Mouse (Mus musculus) left cerebral cortex, adult 2 months (tissue): ENCODE data around the gene Top3b. TPM values are rescaled to one million over a fixed set of nuclear protein-coding genes. Genes with fewer than 3 reads are reported as not detected.

ENCODE experiments used
- DNase-seq, 2 experiments: peaks; one replicate each; pipeline ENCODE4 v3.0.0; 2021 to 2022; ENCODE audit warnings: low spot score in 2 of 2, mixed read lengths in 1 of 2; ENCODE audit errors: extremely low spot score in 1 of 2
- H3K27ac ChIP-seq: fragments of 200-600 bp; 2 replicates; pipeline ENCODE4 v1.8.1; 2022
- H3K4me3 ChIP-seq: fragments of 200-600 bp; 2 replicates; pipeline ENCODE4 v1.8.1; 2022
- CTCF ChIP-seq: fragments of 200-600 bp; IDR thresholded peaks from 2 replicates; pipeline ENCODE4 v1.8.1; 2022; ENCODE audit warnings: antibody characterized with exemption, mild to moderate bottlenecking, moderate library complexity
- intact Hi-C: fragments of 180-260 bp; cut with DNase I; formaldehyde crosslinking; loops from one replicate; pipeline ENCODE4 v1.15.1; 2025
- total RNA-seq, 2 experiments: library from RNA; stranded (reverse); gene quantifications; 2 replicates each; pipeline ENCODE4 v1.2.3; 2021

Top3b gene
- total RNA-seq, 2 experiments from 2014 or later: 64.0 to 72.0 TPM

- intact Hi-C loops: no loop called here
- TF ChIP-seq CTCF: no peak
- DNase-seq: no peak
- Histone ChIP-seq H3K4me3 (no peak overlapping the region), H3K27ac (no peak overlapping the region)
Measured at GRCm38 (mm10) chr16:16862288-16862687, 8.2 kb upstream of the Top3b start.

DNA sequence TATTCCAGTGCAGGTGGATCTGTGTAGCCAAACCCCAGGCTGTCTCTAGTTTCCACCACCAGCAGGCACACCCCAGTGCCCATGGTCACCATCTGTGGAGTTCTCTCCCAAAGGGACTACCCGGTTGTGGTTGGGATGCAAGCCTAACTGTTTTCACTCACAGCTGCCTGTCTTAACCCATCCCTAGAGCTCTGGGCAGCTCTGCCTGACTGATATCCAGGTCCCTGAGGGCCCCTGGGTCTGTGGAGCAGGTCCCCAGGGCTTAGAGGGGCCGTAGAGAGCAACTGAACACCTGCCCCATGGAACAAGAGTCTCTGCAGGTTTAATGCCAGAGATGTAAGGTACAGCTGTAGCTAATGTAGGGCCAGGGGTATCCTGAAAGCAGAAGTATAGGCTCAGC, 6.6 kb upstream of the Top3b start, which contains the start of gene Igll1:
TSS of gene Igll1 (minus strand) at position 8 of the 400 bp plus-strand sequence.
- Histone ChIP-seq H3K27ac (no peak within 1 kb of the TSS), H3K4me3 (no peak within 1 kb of the TSS)
- intact Hi-C loops: no loop called here
- DNase-seq: peak in 1 of 2 experiments; percentile 7
- no peak for TF ChIP-seq CTCF

GRCm38 (mm10) chr16:16865217-16865616, 5.3 kb upstream of the Top3b start:
- no peak for DNase-seq
- intact Hi-C loops: no loop called here

GRCm38 (mm10) chr16:16865696-16866561, 4.6 kb upstream of the Top3b start:
- H3K27ac ChIP-seq: no peak overlapping the region
- no peak for DNase-seq
- no peak overlapping the region for H3K4me3 ChIP-seq
- no peak for TF ChIP-seq CTCF
- intact Hi-C loops: no loop called here

More at GRCm38 (mm10) chr16:16865217-16865616, 5.3 kb upstream of the Top3b start:
- Histone ChIP-seq H3K27ac (no peak overlapping the region), H3K4me3 (no peak overlapping the region)
- no peak for TF ChIP-seq CTCF

DNA sequence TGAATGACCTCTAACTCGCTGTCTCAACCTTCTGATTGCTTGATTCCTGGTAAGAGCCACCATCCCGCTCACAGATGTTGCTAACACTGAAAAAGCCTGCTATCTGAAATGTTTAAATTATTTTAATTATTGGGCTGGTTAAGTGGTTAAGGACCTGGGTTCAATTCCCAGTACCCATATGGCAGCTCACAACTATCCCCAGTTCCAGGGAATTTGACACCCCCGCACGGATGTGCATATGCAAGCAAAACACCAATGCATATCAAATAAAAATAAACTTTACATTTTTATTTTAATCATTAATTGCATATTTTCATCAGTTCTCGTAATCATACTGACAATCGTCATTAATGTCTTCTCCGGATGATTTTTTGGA, 307 bp upstream of the Top3b start:
- intact Hi-C loops: loop anchor here (5.0 kb wide), 3 partner anchors 273 to 568 kb away; partner anchors contain the start of genes Dnm1l and Yars2
- no peak for DNase-seq
- TF ChIP-seq CTCF: no peak
- H3K27ac ChIP-seq: peak overlapping the region; percentile 93
- H3K4me3 ChIP-seq: peak overlapping the region; percentile 80

GRCm38 (mm10) chr16:16879025-16879424, 8.5 kb downstream of the Top3b start:
- intact Hi-C loops: no loop called here

GRCm38 (mm10) chr16:16888341-16888740, 17.8 kb downstream of the Top3b start:
- no peak for DNase-seq
- no peak for TF ChIP-seq CTCF
- H3K4me3 ChIP-seq: no peak overlapping the region
- intact Hi-C loops: loop anchor here (10.0 kb wide), 1 partner anchor 564 kb away; no protein-coding TSS in a partner anchor
- no peak overlapping the region for H3K27ac ChIP-seq

More at GRCm38 (mm10) chr16:16879025-16879424, 8.5 kb downstream of the Top3b start:
- Histone ChIP-seq H3K4me3 (no peak overlapping the region), H3K27ac (no peak overlapping the region)
- no peak for TF ChIP-seq CTCF
- DNase-seq: no peak

GRCm38 (mm10) chr16:16892366-16892765, 21.8 kb downstream of the Top3b start:
- Histone ChIP-seq H3K27ac (no peak overlapping the region), H3K4me3 (no peak overlapping the region)
- DNase-seq: no peak
- no peak for TF ChIP-seq CTCF
- intact Hi-C loops: no loop called here

DNA sequence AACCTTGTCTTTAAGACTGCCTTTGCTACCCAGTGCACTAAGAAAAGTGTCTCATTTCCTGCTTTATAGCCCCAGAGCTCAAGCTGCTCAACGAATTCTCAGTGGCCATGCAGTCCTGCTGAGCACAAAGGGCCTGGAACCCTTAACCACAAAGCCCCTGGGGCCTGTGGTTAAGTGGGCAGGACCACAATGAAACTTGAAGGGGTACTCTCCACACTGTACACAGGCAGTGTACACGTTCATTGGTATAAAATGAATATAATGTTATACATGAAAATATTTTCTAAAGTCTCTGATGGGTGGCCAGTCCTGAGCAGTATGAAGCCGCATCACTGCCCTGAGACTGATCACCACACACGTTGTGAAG, 25.5 kb downstream of the Top3b start:
- intact Hi-C loops: loop anchor here (1.0 kb wide), 1 partner anchor 16 kb away; no protein-coding TSS in a partner anchor
- Histone ChIP-seq H3K4me3 (no peak overlapping the region), H3K27ac (0 out of 2 replicates have a peak overlapping the region, but pooled peaks have one; percentile 9)

DNA sequence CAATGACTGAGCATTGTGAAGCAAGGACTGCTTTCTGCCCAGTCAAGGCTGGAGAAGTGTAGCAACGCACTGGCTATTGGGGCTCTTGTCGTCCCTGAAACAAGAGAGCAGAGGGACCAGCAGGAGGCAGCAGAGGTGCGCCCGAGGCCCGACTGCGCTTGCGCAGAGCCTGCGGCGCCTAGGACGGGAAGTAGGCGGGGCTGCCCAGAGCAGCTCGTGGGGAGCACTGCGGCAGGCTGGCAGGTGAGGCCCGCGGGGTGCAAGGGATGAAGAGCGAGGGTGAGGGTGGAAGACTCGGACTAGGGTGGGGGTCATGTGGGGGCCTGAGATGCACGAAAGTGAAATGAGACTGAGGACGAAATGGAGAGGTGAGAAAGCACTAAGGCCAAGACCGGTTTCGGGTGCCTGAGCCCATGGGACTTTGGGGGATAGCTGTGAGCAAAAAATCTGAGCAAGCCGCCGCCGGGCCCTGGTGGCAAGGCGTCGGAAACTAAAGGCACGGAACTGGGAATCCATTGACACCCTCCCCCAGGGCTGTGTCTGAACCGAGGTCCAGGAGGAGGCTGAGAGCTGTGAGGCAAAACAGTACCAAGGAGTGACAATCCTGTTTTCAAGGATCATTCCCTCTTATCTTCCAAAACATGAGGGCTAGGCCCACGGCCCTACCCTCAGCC, 26.0 kb downstream of the Top3b start, which contains the start of gene Ppm1f:
TSS of gene Ppm1f (plus strand) at position 88 of the 674 bp plus-strand sequence.
- intact Hi-C loops: loop anchor here (1.0 kb wide), 1 partner anchor 16 kb away; no protein-coding TSS in a partner anchor
- Histone ChIP-seq H3K27ac (peak within 1 kb of the TSS; percentile 84), H3K4me3 (peak within 1 kb of the TSS; percentile 83)
- peak; percentile 95 to 99 for DNase-seq
- peak; percentile 94 for TF ChIP-seq CTCF

More for the DNA sequence above, 25.5 kb downstream of the Top3b start:
- DNase-seq: no peak
- no peak for TF ChIP-seq CTCF

- H3K27ac ChIP-seq: peak overlapping the region; percentile 84
- intact Hi-C loops: no loop called here
- DNase-seq: no peak
- peak overlapping the region; percentile 83 for H3K4me3 ChIP-seq
- TF ChIP-seq CTCF: no peak
Measured at GRCm38 (mm10) chr16:16897056-16897584, 26.6 kb downstream of the Top3b start.
